Mouse (Mus musculus) liver, embryonic 14.5 days (tissue): ENCODE measurements around the gene Fbxl12. TPM values are rescaled to one million over a fixed set of nuclear protein-coding genes. Genes with fewer than 3 reads are reported as not detected.

ENCODE experiments used
- ATAC-seq: fragments of 200-750 bp; cut with Nextera tagmentation; 2 replicates; pipeline ENCODE4 v1.8.0; 2017; ENCODE audit warnings: moderate number of reproducible peaks, mild to moderate bottlenecking, moderate library complexity; ENCODE audit not compliant: insufficient read depth
- DNase-seq, 3 experiments: peaks; one replicate each; pipeline ENCODE4 v3.0.0-alpha.2; 2012 to 2013; ENCODE audit warnings: low read depth in 3 of 3, low spot score in 3 of 3
- H3K27ac ChIP-seq: fragments of 300-500 bp; sonication (generic); 2 replicates; pipeline ENCODE4 v1.5.1; 2014; ENCODE audit warnings: moderate library complexity, mild to moderate bottlenecking, control low read depth, inconsistent platforms
- H3K27me3 ChIP-seq: fragments of 300-500 bp; sonication (generic); 2 replicates; pipeline ENCODE4 v1.6.1; 2014; ENCODE audit warnings: mild to moderate bottlenecking, low read length, moderate library complexity; ENCODE audit not compliant: control insufficient read depth, insufficient read depth
- H3K36me3 ChIP-seq: fragments of 300-500 bp; sonication (generic); replicated peaks from 2 replicates; pipeline ENCODE4 v1.6.1; 2014; ENCODE audit warnings: low read depth; ENCODE audit not compliant: control insufficient read depth, insufficient read depth
- H3K4me1 ChIP-seq, 2 experiments: fragments of 200-500 bp in 1 of 2; fragments of 300-500 bp in 1 of 2; sonication (generic) in 1 of 2; replicated peaks; 2 replicates each; pipeline ENCODE4 v1.6.1; 2012 to 2014; ENCODE audit warnings: antibody characterized with exemption in 1 of 2, inconsistent platforms in 1 of 2, low read length in 1 of 2; ENCODE audit not compliant: control insufficient read depth in 2 of 2, insufficient read depth in 2 of 2
- H3K4me2 ChIP-seq: fragments of 300-500 bp; sonication (generic); 2 replicates; pipeline ENCODE4 v1.6.1; 2014; ENCODE audit warnings: low read depth, mild to moderate bottlenecking, control low read depth, moderate library complexity
- H3K4me3 ChIP-seq, 2 experiments: fragments of 200-500 bp in 1 of 2; fragments of 300-500 bp in 1 of 2; sonication (generic) in 1 of 2; 2 replicates each; pipeline ENCODE4 v1.5.1; 2012 to 2014; ENCODE audit warnings: low read depth in 2 of 2, low read length in 2 of 2, mild to moderate bottlenecking in 2 of 2, control low read depth in 1 of 2, inconsistent platforms in 1 of 2, moderate library complexity in 1 of 2; ENCODE audit not compliant: insufficient read depth in 1 of 2
- H3K9ac ChIP-seq: fragments of 300-500 bp; sonication (generic); replicated peaks from 2 replicates; pipeline ENCODE4 v1.6.1; 2014; ENCODE audit warnings: mild to moderate bottlenecking, control low read depth, moderate library complexity
- H3K9me3 ChIP-seq: fragments of 300-500 bp; sonication (generic); 2 replicates; pipeline ENCODE4 v1.6.1; 2016; ENCODE audit warnings: low read length, mixed read lengths; ENCODE audit not compliant: control insufficient read depth
- CTCF ChIP-seq: IDR thresholded peaks from 2 replicates; pipeline ENCODE4 v1.5.1; 2016; ENCODE audit warnings: antibody characterized with exemption, low read depth, control low read depth
- EP300 ChIP-seq: IDR thresholded peaks from 2 replicates; pipeline ENCODE4 v1.6.1; 2016; ENCODE audit warnings: antibody characterized with exemption, low read depth
- WGBS: fragments of 180-500 bp; shearing (Covaris S2); extraction: QIAGEN DNeasy Blood & Tissue Kit; methylation state at CpG from one replicate; pipeline ENCODE4 v1.1.7; 2014; ENCODE audit not compliant: insufficient replicate concordance; 5-methylcytosine and 5-hydroxymethylcytosine counted together
- polyA plus RNA-seq, 2 experiments: library from polyadenylated mRNA; depleted of rRNA in 1 of 2; stranded (reverse) in 1 of 2; unstranded in 1 of 2; fragments of >200 nt; fragmentation: Nextera tagmentation in 1 of 2; extraction: Ambion mirVana in 1 of 2; gene quantifications; 2 replicates each; pipeline versions ENCODE4 v1.2.1 to v1.2.3; 2012 to 2014

The Fbxl12 gene
- polyA plus RNA-seq, 2 experiments = 2.6 to 7.0 TPM

- no peak for DNase-seq
- WGBS = 62% methylated on average over 5 of the region's 5 CpGs
- peaks cover 2 to 4% of the 10 kb centered on the region in 2 experiments; a peak in 2 of 4 replicates for H3K4me1 ChIP-seq
- no peaks in the 10 kb centered on the region for H3K27me3 ChIP-seq
- no peak for ATAC-seq
- no peak overlapping the region for H3K4me2 ChIP-seq
- H3K4me3 ChIP-seq = no peak overlapping the region
- H3K36me3 ChIP-seq = no peaks in the 10 kb centered on the region
- H3K27ac ChIP-seq = no peak overlapping the region
- H3K9me3 ChIP-seq = no peaks in the 10 kb centered on the region; the same call in 1 of the 2 replicates
- TF ChIP-seq EP300 (no peak), CTCF (0 out of 2 replicates have a peak, but pooled peaks have one; percentile 11)
- H3K9ac ChIP-seq = no peak overlapping the region
Measured at GRCm38 (mm10) chr9:20609831-20610464, 34.6 kb downstream of the Fbxl12 start.

GRCm38 (mm10) chr9:20607100-20607974 lies 37.2 kb downstream of the Fbxl12 start:
- H3K4me2 ChIP-seq = peak overlapping the region; percentile 70
- H3K9ac ChIP-seq = peak overlapping the region; percentile 70
- H3K36me3 ChIP-seq = no peaks in the 10 kb centered on the region
- peak overlapping the region; percentile 64 to 80 for H3K4me3 ChIP-seq
- H3K9me3 ChIP-seq = no peaks in the 10 kb centered on the region; the same call in 1 of the 2 replicates
- TF ChIP-seq EP300 (no peak), CTCF (no peak; the same call in 1 of the 2 replicates)
- H3K4me1 ChIP-seq = peaks cover 2 to 4% of the 10 kb centered on the region in 2 experiments; a peak in 2 of 4 replicates
- under 1% methylated on average over 57 of the region's 57 CpGs for WGBS
- DNase-seq = peak; percentile 79 to 82 (median 82)
- H3K27ac ChIP-seq = peak overlapping the region; percentile 33
- no peaks in the 10 kb centered on the region for H3K27me3 ChIP-seq
- ATAC-seq = peak; percentile 87

GRCm38 (mm10) chr9:20606269-20606668 lies 38.3 kb downstream of the Fbxl12 start:
- no peak for TF ChIP-seq CTCF
- TF ChIP-seq EP300 = no peak
- 69% methylated on average over 1 of the region's 1 CpGs for WGBS
- Histone ChIP-seq H3K27ac (no peak overlapping the region), H3K4me2 (peak overlapping the region; percentile 70), H3K4me1 (peaks cover 2 to 4% of the 10 kb centered on the region in 2 experiments; a peak in 2 of 4 replicates), H3K9ac (no peak overlapping the region), H3K4me3 (no peak overlapping the region), H3K36me3 (no peaks in the 10 kb centered on the region), H3K27me3 (no peaks in the 10 kb centered on the region), H3K9me3 (no peaks in the 10 kb centered on the region; the same call in 1 of the 2 replicates)
- DNase-seq (no peak), ATAC-seq (no peak)

GRCm38 (mm10) chr9:20601270-20601669 lies 43.3 kb downstream of the Fbxl12 start:
- WGBS = 51% methylated on average over 6 of the region's 6 CpGs
- ATAC-seq (no peak), DNase-seq (no peak)
- TF ChIP-seq EP300 (no peak), CTCF (no peak)
- Histone ChIP-seq H3K36me3 (no peaks in the 10 kb centered on the region), H3K4me2 (no peak overlapping the region), H3K9ac (no peak overlapping the region), H3K4me1 (no peaks in the 10 kb centered on the region), H3K27me3 (no peaks in the 10 kb centered on the region), H3K9me3 (no peaks in the 10 kb centered on the region), H3K4me3 (no peak overlapping the region), H3K27ac (no peak overlapping the region)

GRCm38 (mm10) chr9:20581175-20581634 lies 63.4 kb downstream of the Fbxl12 start, which contains the start of gene Zfp846:
TSS of gene Zfp846 (plus strand) at chr9:20581291.
- H3K4me1 ChIP-seq = peaks cover 2 to 6% of the 10 kb centered on the region in 2 experiments; a peak in 2 of 4 replicates
- H3K27me3 ChIP-seq = no peaks in the 10 kb centered on the region; the same call in 1 of the 2 replicates
- no peaks in the 10 kb centered on the region for H3K36me3 ChIP-seq
- peak within 1 kb of the TSS; percentile 79 for H3K4me2 ChIP-seq
- DNase-seq = peak; percentile 70 to 75 (median 74)
- 0 out of 2 replicates have a peak, but pooled peaks have one; percentile 4 for TF ChIP-seq CTCF
- TF ChIP-seq EP300 = no peak
- no peaks in the 10 kb centered on the region for H3K9me3 ChIP-seq
- peak within 1 kb of the TSS; percentile 51 to 70 for H3K4me3 ChIP-seq
- H3K27ac ChIP-seq = no peak within 1 kb of the TSS
- whole genome bisulfite sequencing = under 1% methylated on average over 30 of the region's 30 CpGs
- ATAC-seq = peak; percentile 96
- H3K9ac ChIP-seq = peak within 1 kb of the TSS; percentile 54
